Mouse (Mus musculus): ENCODE data around the gene Btbd9.

The Btbd9 gene

GRCm38 (mm10) chr17:30340495-30341126 is 235.7 kb downstream of the Btbd9 start:
- no peak for DNase-seq (ENCODE audit: low read depth, low spot score)

DNA sequence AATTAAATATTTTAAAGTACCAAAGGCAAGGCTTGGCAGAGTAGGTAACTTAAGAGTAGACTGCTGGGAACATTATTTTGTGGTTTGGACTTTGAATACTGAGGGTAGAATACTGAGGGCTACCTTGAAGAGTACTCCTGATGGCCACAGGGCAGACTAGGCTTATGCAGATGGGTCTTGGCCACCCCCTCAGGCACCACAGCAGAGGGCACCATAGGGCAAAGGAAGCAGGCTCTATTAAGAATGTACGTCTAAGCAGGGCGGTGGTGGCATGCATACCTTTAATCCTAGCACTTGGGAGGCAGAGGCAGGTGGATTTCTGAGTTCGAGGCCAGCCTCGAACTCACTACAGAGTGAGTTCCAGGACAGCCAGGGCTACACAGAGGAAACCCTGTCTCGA is 237.0 kb downstream of the Btbd9 start:
- DNase-seq (ENCODE audit: low read depth, low spot score): no peak

GRCm38 (mm10) chr17:30336816-30337215 is 239.5 kb downstream of the Btbd9 start:
- DNase-seq (ENCODE audit: low read depth, low spot score): no peak

DNA sequence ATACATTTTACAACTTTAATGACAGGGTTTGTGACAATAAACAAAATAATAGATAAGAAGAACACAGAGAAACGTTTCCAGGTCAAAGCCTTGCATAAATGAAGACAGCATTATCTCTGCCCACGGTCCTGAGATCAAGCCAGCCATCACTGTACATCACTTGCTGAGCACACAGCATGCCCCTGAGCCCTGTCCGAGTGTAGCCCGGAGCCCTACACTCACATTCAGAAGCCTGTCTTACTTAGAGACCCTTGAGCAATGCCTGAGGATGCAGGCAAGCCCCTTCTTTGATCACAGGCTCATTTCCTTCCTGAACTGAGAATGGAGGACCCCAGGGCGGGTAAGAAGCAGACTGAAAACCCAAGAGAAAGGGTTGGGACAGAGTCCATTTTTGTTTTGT is 240.0 kb downstream of the Btbd9 start:
- DNase-seq (ENCODE audit: low read depth, low spot score): no peak

- no peak for DNase-seq (ENCODE audit: low read depth, low spot score)
Measured at GRCm38 (mm10) chr17:30335746-30336145, 240.5 kb downstream of the Btbd9 start.

DNA sequence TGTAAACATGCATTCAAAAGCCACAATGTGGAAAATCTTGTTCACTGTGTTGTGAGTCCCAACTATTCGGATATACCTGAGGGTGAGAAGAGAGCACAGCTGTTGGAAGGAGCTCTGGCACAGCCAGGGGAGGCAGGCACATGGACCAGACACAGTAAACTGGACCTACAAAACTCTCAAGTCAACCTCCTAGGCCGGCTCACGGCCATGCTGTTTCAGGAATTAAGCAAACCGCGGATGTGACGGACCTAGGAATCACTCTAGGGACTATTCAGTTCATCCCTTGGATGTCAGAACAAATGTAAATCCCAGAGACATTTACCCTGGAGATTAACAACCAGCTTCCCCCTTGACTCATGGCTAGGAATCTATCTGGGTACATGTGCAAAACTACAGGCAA is 242.0 kb downstream of the Btbd9 start:
- no peak for DNase-seq (ENCODE audit: low read depth, low spot score)

DNA sequence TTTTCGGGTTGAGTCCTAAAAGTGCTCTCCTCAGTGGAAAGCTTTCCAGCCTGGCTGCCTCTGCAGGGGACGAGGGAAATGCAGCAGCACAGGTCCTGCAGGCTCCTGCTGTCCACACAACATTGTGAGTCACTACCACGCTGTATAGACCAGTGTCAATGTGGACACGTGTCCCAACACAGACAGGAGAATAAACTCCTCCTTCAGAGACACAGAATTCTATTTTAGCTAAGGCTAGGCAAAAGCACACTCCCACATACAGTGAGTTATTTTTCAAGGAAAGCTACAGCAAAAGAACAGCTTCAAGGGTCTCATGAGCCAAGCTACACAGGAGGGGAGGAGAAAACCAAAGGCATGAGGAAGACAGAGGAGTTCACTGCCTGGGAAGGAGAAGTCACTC is 243.2 kb downstream of the Btbd9 start:
- DNase-seq (ENCODE audit: low read depth, low spot score): no peak

- DNase-seq (ENCODE audit: low read depth, low spot score): no peak
Measured at GRCm38 (mm10) chr17:30331380-30331779, 244.9 kb downstream of the Btbd9 start.

DNA sequence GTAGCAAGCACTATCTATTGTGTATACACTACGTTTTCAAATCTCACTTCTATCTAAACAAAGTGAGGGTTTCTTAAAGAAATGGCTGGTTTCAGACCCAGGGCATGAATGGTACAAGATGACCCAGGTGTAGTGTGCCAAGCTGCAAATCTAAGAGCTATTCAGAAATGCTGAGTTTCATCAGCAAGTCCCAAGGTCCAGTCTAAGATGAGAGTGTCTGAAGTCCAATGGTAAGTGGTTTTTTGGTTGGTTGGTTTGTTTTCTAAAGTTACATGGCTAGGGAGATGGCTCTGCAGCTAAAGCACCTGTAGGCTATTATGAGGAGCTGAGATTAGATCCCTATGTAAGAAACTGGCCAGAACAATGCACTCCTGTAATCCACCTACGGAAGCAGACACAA is 246.8 kb downstream of the Btbd9 start:
- DNase-seq (ENCODE audit: low read depth, low spot score): no peak

DNA sequence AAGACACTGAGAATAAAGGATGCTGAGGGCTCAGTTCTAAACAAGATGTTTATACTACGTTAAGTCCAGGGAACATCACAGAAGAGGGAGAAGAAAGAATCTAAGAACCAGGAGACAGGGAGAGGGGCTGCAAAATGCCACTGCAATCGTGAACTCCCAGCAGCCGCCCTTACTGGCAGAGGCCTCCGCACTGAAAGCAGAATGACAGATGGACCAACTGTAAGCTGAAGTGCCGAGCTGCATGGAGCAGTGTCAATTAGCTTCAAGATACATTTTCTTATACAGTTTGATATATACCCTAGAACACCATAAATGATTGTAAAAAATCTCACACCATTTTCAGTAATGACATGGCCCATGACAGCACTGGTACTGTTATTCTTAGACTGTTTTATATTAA is 247.4 kb downstream of the Btbd9 start:
- no peak for DNase-seq (ENCODE audit: low read depth, low spot score)

DNA sequence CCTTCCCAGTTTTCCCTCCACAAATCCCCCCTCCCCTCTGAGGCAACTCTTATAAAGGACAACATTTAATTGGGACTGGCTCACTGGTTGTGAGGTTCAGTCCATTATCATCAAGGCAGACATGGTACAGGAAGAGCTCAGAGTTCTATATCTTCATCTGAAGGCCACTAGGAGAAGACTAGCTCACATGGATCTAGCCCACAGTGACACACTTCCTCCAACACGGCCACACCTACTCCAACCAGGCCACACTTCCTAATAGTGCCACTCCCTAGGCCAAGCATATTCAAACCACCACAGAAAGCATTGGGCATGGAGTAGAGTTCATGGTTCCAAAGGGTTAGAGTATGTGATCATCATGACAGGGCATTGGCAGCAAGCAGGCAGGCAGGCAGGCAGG is 249.4 kb downstream of the Btbd9 start:
- no peak for DNase-seq (ENCODE audit: low read depth, low spot score)

- DNase-seq (ENCODE audit: low read depth, low spot score): no peak
Measured at GRCm38 (mm10) chr17:30320301-30320700, 256.0 kb downstream of the Btbd9 start.

DNA sequence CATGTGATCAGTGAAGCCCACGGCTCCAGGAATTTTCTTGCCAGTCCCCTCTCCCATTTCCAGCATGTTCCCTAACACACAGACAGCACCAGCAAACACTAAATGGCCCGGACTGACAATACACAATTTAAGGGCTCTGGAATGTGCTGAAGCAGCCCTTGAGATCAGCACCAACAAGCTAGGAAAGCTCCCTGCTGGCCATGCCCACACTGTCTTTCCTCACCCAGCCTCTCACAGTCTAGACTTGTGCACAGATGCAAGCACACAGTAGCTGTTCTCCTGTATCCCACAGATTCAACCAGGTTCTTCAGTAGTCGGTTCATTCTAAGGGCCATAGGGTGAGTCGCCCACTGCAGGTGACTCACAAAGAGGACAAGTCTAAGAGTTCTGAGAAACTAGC is 263.6 kb downstream of the Btbd9 start:
- no peak for DNase-seq (ENCODE audit: low read depth, low spot score)

DNA sequence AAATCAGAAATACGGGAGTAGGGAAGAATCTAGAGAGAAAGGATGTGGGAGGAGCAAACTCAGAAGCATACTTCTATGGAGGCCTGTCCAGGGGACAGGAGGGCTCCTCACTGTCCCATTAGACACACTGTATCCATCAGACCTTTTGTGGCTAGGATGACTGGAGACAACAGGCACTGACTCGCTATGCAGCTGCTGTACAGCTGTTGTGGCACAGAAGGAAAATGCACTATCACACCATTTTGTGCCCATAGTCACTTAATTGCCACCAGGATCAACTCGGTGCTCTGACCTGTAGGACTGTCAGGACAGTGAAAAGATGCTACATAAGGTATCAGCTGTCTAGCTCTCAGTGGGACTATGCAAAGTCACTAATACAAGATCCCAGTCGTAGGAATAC is 266.7 kb downstream of the Btbd9 start:
- DNase-seq (ENCODE audit: low read depth, low spot score): no peak

DNA sequence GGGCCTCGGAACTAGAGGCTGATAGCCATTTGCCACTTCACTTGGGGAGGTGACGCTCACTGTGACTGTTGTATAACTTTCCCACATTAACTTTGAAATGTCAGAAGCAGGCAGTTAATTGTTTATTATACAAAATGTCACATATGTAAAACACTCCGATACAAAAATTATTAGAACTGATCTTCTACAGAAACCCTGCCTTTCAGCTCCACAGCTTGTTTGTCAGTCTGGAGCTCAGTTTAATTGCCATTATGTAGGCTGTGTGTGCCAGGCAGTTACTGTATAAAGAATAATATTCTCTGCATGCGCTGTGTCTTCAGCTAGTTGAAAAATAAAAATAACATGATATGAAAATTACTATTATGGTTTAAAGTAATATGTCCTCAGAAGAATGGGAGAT is 267.4 kb downstream of the Btbd9 start:
- DNase-seq (ENCODE audit: low read depth, low spot score): no peak

DNA sequence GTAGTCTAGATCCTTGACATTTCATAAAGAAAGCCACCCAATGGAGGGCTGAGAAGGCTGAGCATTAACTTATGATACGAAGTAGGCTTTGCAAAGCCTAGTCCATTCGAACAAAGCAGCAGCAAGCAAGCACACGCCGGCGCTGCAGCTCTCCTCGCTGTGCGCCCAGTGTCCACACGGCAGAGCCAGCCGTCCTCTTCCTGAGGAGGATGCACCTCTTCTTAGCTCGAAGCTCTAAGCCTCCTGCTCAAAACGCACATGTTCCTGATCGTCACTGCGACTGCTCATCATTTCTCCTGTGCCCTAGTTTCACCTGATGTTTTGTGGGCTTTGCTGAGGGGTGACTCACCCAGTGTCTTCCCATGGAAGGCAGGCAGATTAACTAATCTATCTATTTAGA is 268.0 kb downstream of the Btbd9 start:
- no peak for DNase-seq (ENCODE audit: low read depth, low spot score)

GRCm38 (mm10) chr17:30307168-30307567 is 269.1 kb downstream of the Btbd9 start:
- DNase-seq (ENCODE audit: low read depth, low spot score): no peak

DNA sequence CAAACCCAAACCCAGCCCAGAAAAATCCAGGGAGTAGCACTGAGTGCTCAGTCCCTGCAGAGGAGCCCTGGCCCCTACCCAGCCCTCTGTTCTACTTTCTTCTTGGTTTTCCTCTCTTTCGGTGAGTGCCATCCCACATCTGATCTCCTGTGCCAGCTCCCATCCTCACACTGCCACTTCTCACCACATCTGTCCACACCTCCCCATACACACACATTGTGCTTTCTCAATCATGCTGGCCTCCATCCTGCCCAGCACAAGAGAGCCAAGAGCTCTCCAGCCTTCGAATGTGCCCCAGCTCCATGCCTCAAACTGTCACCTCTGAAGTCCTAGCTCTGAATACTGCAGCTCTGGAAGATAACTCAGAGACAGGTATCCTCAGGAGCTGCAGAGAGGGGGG is 271.5 kb downstream of the Btbd9 start:
- DNase-seq (ENCODE audit: low read depth, low spot score): no peak

GRCm38 (mm10) chr17:30301338-30301737 is 274.9 kb downstream of the Btbd9 start:
- no peak for DNase-seq (ENCODE audit: low read depth, low spot score)

- DNase-seq (ENCODE audit: low read depth, low spot score): no peak
Measured at GRCm38 (mm10) chr17:30297432-30297831, 278.9 kb downstream of the Btbd9 start.

DNA sequence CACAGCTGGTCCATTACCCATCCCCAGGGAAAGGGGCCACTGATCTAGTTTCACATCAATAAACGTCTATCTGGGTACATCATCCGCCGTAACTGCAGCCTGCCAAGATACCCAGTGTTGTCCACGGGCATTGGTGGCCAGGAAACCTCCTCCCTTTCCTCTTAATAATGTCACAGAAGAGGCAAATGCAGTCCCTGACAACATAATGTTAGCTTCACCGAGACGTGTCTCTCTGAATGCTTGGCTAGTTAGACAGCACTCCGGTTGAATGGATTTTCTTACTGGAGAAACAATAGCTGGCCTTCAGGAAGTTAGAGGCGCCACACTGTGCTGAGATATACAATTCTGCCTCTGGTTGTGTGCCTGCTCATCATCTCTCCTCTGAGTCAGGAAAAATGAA is 280.2 kb downstream of the Btbd9 start:
- DNase-seq (ENCODE audit: low read depth, low spot score): no peak

GRCm38 (mm10) chr17:30292666-30293065 is 283.6 kb downstream of the Btbd9 start:
- no peak for DNase-seq (ENCODE audit: low read depth, low spot score)

DNA sequence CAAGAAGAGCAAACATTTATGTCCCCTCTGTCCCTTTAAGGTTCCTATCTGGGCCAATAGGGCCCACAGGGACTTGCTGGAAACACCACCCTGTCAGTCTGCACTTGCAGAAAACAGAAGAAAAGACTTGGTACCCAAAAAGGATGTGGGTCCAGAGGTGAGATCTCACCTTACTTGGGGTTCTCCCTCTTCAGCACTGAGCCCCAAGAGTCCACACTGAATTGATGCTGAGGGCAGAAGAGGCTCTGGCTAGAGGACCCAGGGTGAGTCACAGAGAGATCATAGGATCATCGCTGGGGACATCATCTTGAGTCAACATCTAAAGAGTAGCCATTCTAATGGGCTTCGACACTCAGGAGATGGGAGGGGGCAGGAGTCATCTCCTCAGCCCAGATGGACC is 290.6 kb downstream of the Btbd9 start:
- no peak for DNase-seq (ENCODE audit: low read depth, low spot score)

DNA sequence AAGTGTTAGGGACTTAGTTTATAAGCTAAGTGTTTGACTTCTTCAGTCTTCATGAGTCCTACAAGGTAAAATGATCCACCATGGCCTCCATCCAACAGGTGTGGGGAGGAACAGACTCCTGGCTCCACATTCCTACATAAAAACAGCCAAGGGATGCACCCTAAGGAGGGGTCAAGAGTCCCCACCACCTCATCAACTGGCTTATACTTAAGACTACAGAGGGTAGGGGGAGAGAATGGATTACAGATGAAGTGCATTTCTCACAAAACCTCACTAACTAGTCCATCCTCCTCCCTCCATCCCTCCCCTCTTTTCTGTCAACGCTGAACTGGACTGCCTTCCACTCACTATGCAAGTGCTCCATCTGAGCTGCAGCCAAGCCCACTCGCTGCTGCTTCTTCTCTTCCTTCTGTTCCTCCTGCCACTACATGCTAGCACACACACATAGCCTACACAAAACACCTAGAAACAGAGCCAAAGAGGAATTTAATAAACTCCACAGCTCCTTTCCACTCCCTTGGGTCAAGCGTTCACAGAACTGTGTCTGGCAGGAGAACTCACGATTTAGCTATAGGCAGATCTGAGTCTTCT is 292.7 kb downstream of the Btbd9 start:
- DNase-seq (ENCODE audit: low read depth, low spot score): no peak
